Mouse (Mus musculus): ENCODE data around the gene Pop5.

Gene Pop5

DNA sequence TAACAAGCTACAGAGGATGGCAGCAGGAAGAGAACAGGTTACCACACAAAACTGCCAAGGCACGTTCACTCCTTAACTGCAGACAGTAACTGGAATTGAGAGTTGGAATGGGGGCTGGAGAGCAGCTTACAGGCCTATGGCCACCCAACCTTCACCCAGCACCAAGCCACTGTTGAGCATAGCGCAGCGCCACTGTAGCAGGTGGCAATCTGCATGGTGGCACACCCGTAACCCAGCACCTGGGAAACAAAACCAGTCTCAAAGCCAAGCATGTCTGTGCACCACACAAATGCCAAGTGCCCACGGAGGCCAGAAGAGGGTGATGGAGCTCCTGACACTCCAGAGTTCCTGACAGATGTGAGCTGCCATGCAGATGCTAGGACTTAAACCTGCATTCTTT is 30.7 kb downstream of the Pop5 start:
- no peak for DNase-seq (ENCODE audit: low read depth)

GRCm38 (mm10) chr5:115266787-115267468 is 31.3 kb downstream of the Pop5 start:
- no peak for DNase-seq (ENCODE audit: low read depth)

DNA sequence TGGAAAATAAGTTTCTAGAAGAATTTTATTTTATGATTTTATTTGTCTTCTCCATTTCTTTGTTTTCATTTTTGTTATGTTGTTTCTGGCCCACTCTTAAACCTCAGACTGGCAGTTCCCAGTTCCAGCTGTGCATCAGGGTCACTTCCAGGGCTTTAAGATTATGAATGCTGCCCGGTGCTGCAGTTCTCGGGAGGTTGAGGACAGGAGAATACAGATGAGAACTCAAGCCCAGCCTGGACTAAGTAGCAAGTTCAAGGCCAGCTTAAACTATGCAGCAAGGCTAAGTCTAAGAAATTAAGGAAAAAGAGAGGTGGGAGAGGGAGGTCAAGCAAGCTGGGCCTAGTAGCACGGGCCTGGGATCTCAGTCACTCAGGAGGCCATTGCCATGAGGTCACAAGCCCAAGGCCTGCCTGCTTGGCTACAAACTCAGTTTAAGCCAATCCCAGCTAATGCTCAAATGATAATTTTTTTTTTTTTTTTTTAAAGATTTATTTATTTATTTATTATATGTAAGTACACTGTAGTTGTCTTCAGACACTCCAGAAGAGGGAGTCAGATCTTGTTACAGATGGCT is 31.9 kb downstream of the Pop5 start:
- DNase-seq (ENCODE audit: low read depth) = no peak

- no peak for DNase-seq (ENCODE audit: low read depth)
Measured at GRCm38 (mm10) chr5:115268266-115268665, 32.6 kb downstream of the Pop5 start.

DNA sequence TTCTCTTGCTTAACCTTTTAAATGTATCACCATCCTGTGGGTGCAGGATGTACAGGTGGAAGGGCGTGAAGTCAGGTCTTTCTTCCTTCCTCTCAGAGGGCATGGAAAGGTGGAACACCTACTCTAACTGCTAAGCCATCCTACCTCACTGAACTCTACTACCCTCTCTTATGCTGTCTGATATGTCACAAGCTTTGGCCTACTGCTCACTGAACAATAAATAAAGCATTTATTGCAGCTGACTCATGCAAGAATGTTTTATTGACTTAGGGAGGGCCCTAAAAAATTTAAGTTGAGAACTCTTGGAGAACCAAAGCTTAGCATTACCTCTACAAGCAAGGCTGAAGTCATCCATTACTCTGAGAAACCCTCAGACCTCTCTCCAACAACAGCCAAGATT is 34.3 kb downstream of the Pop5 start:
- DNase-seq (ENCODE audit: low read depth) = no peak

GRCm38 (mm10) chr5:115271931-115272811 is 36.5 kb downstream of the Pop5 start:
- no peak for DNase-seq (ENCODE audit: low read depth)

DNA sequence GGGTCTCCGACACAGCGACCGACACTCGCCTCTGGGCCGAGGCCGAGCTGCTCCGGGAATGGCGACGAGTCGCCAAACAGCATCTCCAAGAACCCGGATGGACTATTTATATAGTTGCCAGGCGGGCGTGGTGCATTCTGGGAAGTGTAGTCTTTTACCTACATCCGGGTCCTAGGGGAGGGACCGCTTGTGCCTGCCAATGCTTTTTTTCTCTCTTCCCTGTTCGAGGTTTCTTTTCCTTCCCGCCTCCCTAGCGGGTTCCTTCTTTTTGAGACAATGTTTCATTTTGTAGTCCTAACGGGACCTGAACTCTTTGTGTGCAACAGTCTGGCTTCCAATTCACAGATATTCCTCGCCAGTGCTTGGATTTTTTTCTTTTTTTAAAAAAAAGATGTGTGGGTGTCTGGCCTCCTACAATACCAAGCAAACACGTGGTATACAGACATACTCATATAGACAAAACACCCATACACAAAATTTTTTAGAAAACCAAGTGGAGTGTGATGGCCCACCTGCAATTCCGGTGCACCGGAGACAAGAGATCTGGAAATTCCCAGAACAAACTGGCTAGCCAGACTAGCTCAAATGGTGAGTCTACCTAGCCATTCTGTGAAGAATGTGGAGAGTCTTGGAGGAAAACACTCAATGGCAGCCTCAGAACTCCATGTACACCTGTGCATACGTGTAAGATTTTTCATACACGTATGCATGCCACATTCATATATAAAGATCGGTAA is 37.3 kb downstream of the Pop5 start, which contains the start of gene Rnf10:
TSS of gene Rnf10 (minus strand) at position 87 of the 737 bp plus-strand sequence.
- peak; percentile 92 for DNase-seq (ENCODE audit: low read depth)

GRCm38 (mm10) chr5:115273549-115274135 is 38.0 kb downstream of the Pop5 start:
- no peak for DNase-seq (ENCODE audit: low read depth)

DNA sequence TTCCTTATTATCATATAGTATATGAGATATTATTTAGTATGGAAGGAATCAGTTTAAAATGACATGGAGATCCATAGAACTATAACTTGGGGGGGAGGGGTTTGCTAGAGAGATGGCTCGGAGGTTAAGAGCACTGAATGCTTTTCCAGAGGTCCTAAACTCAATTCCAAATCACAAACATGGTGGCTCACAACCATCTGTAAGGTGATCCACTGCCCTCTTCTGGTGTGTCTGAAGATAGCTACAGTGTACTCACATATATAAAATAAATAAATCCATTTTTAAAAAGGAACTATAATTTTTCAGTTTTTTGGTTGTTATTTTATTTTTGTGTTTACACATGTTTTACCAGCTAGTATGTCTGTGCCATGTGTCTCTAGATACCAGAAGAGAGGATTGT is 38.7 kb downstream of the Pop5 start:
- DNase-seq (ENCODE audit: low read depth) = no peak

GRCm38 (mm10) chr5:115274771-115275170 is 39.1 kb downstream of the Pop5 start:
- no peak for DNase-seq (ENCODE audit: low read depth)

DNA sequence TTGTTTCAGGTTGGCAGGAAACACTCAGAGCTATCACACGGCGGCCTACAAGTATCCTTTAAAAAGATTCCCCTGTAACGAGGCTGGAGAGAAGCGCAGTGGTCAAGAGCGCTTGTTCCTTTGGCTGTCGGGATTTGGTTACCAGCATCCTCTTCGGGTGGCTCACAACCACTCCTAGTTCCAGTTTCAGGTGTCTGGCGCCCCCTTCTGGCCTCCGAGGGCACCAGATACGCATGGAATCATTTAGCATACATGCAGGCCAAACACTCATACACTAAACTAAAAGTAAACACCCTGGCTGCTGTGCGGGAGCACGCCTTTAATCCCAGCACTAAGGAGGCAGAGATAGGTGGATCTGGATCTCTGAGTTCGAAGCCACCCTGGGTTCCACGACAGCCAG is 40.4 kb downstream of the Pop5 start:
- DNase-seq (ENCODE audit: low read depth) = no peak

GRCm38 (mm10) chr5:115278053-115278452 is 42.4 kb downstream of the Pop5 start:
- no peak for DNase-seq (ENCODE audit: low read depth)

- no peak for DNase-seq (ENCODE audit: low read depth)
Measured at GRCm38 (mm10) chr5:115278785-115279184, 43.1 kb downstream of the Pop5 start.

GRCm38 (mm10) chr5:115279226-115280049 is 43.8 kb downstream of the Pop5 start, which contains the start of gene Coq5:
Gene Coq5, plus strand, starts transcription at chr5:115279666.
- peak; percentile 42 for DNase-seq (ENCODE audit: low read depth)

DNA sequence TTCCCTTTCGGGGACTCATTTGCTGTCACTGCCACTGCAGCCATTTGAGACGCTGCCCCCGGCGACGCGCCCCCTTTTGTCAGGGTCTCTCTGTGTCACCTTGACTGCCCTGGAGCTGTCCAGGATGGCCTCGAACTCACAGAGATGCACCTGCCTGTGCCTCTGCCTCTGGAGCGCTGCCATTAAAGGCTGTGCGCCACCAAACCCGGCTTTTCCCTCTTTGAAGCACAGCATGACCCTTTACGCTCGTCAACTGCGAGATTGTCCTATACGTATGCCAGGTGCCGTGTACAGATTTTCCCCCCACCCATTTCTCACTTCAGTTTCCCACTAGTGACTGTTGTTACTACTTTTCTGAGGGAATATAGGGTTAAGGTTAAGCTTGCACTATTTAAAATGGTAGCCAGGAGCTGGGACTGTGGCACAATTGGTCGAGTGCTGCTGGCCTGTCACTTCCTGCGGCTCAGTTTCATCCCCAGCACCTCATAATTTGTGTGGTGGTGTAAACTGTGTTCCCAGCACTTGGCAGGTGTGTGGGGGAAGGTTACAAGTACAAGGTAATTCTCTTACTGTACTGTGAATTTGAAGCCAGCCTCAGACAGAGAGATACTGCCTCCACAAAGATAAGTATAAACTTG is 44.5 kb downstream of the Pop5 start:
- no peak for DNase-seq (ENCODE audit: low read depth)

DNA sequence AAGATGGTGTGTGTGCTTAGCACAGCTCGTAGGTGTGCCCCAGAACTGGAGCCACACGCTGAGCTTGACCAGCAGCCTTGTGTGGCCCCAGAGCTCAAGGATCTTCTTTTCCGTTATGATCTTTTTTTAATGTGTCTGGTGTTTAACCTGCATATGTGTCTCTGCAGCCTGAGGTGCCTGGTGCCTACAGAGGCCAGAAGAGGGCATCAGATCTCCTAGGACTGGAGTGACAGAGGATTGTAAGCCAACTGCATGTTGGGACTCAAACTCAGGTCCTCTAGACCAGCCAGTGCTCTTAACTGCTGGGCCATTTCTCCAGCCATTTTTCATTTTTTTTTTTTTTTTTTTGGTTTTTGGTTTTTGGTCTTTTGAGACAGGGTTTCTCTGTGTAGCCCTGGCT is 49.1 kb downstream of the Pop5 start:
- DNase-seq (ENCODE audit: low read depth) = no peak

- DNase-seq (ENCODE audit: low read depth) = no peak
Measured at GRCm38 (mm10) chr5:115294173-115294572, 58.5 kb downstream of the Pop5 start.
